Mouse (Mus musculus) testis, postnatal 10 days (tissue): ENCODE measurements at regions not wholly inside any gene's neighbourhood (a gene's known extent, or its start where the extent isn't known, plus 50 kb on each side); places are given as distances from the start of the nearest gene placed in this dataset.
A peak's percentile ranks its signal among the peaks of the same experiment; 100 is the strongest.
"Not testable (repeated sequence)": the region's sequence is repeated elsewhere in the genome, so short reads cannot be mapped to it uniquely, and the experiment has no call there.

Source experiments
- DNase-seq: peaks from one replicate; pipeline ENCODE4 v3.0.0; 2021; ENCODE audit warnings: low spot score

GRCm38 (mm10) chr1:35200656-35201055, 350.9 kb downstream of the Plekhb2 start:
- no peak for DNase-seq

- peak; percentile 6 for DNase-seq
These were observed 351.5 kb downstream of the Plekhb2 start for GRCm38 (mm10) chr1:35201083-35201879.

GRCm38 (mm10) chr1:35201880-35202220, 352.1 kb downstream of the Plekhb2 start:
- peak; percentile 5 for DNase-seq

- no peak for DNase-seq
These were observed 352.8 kb downstream of the Plekhb2 start for GRCm38 (mm10) chr1:35202551-35202950.

GRCm38 (mm10) chr1:35206834-35207529, 357.2 kb downstream of the Plekhb2 start:
- no peak for DNase-seq

GRCm38 (mm10) chr1:35212111-35212891, 362.5 kb downstream of the Plekhb2 start:
- DNase-seq: no peak

GRCm38 (mm10) chr1:35213875-35214274, 364.1 kb downstream of the Plekhb2 start:
- no peak for DNase-seq

GRCm38 (mm10) chr1:35216411-35216810, 366.6 kb downstream of the Plekhb2 start:
- DNase-seq: no peak

- DNase-seq: not testable (repeated sequence)
These were observed 370.4 kb downstream of the Plekhb2 start for GRCm38 (mm10) chr1:35220215-35220614.

GRCm38 (mm10) chr1:35220751-35221150, 371.0 kb downstream of the Plekhb2 start:
- peak; percentile 46 for DNase-seq

GRCm38 (mm10) chr1:35232592-35232991, 382.8 kb downstream of the Plekhb2 start:
- no peak for DNase-seq

- DNase-seq: no peak
These were observed 388.4 kb downstream of the Plekhb2 start for GRCm38 (mm10) chr1:35238139-35238538.

GRCm38 (mm10) chr1:35242849-35243248, 393.1 kb downstream of the Plekhb2 start:
- DNase-seq: no peak

- no peak for DNase-seq
These were observed 393.6 kb downstream of the Plekhb2 start for GRCm38 (mm10) chr1:35243339-35243738.

- DNase-seq: no peak
These were observed 415.3 kb downstream of the Plekhb2 start for GRCm38 (mm10) chr1:35265125-35265524.

- DNase-seq: peak; percentile 46
These were observed 416.9 kb downstream of the Plekhb2 start for GRCm38 (mm10) chr1:35266626-35267025.

GRCm38 (mm10) chr1:35267883-35268282, 418.1 kb downstream of the Plekhb2 start:
- no peak for DNase-seq

GRCm38 (mm10) chr1:35274978-35275377, 425.2 kb downstream of the Plekhb2 start:
- DNase-seq: no peak
